Mouse (Mus musculus) heart, embryonic 11.5 days (tissue): ENCODE measurements around the gene Agbl4. TPM values are rescaled to one million over a fixed set of nuclear protein-coding genes. Genes with fewer than 3 reads are reported as not detected.

ENCODE experiments used
- ATAC-seq: fragments of 200-750 bp; cut with Nextera tagmentation; replicated peaks from 2 replicates; pipeline ENCODE4 v1.8.0; 2017; ENCODE audit warnings: moderate library complexity; ENCODE audit not compliant: insufficient number of reproducible peaks, low FRiP score, low TSS enrichment
- H3K27ac ChIP-seq: fragments of 300-500 bp; sonication (generic); 2 replicates; pipeline ENCODE4 v1.5.1; 2014; ENCODE audit warnings: mild to moderate bottlenecking, low read depth, low read length
- H3K27me3 ChIP-seq: fragments of 300-500 bp; sonication (generic); 2 replicates; pipeline ENCODE4 v1.6.1; 2014; ENCODE audit warnings: mild to moderate bottlenecking, low read length, mixed read lengths; ENCODE audit not compliant: control insufficient read depth, insufficient read depth
- H3K36me3 ChIP-seq: fragments of 300-500 bp; sonication (generic); 2 replicates; pipeline ENCODE4 v1.6.1; 2014; ENCODE audit warnings: mild to moderate bottlenecking, low read length, moderate library complexity, mixed read lengths; ENCODE audit not compliant: control insufficient read depth, insufficient read depth
- H3K4me1 ChIP-seq: fragments of 300-500 bp; sonication (generic); 2 replicates; pipeline ENCODE4 v1.6.1; 2014; ENCODE audit warnings: low read length; ENCODE audit not compliant: control insufficient read depth, insufficient read depth
- H3K4me2 ChIP-seq: fragments of 300-500 bp; sonication (generic); 2 replicates; pipeline ENCODE4 v1.6.1; 2014; ENCODE audit warnings: mild to moderate bottlenecking, moderate library complexity
- H3K4me3 ChIP-seq: fragments of 300-500 bp; sonication (generic); 2 replicates; pipeline ENCODE4 v1.5.1; 2014; ENCODE audit warnings: low read depth, low read length
- H3K9ac ChIP-seq: fragments of 300-500 bp; sonication (generic); 2 replicates; pipeline ENCODE4 v1.6.1; 2014; ENCODE audit warnings: mild to moderate bottlenecking, low read depth, low read length, moderate library complexity
- H3K9me3 ChIP-seq: fragments of 300-500 bp; sonication (generic); replicated peaks from 2 replicates; pipeline ENCODE4 v1.6.1; 2016; ENCODE audit warnings: low read length; ENCODE audit not compliant: control insufficient read depth
- WGBS: fragments of 180-500 bp; shearing (Covaris S2); extraction: QIAGEN DNeasy Blood & Tissue Kit; methylation state at CpG from one replicate; pipeline ENCODE4 v1.1.7; 2014; ENCODE audit not compliant: insufficient replicate concordance; 5-methylcytosine and 5-hydroxymethylcytosine counted together
- polyA plus RNA-seq: library from polyadenylated mRNA; unstranded; fragments of >200 nt; fragmentation: Nextera tagmentation; extraction: Ambion mirVana; gene quantifications from 2 replicates; pipeline ENCODE4 v1.2.1, GENCODE M21; 2014

Agbl4 gene
- polyA plus RNA-seq, 1 experiment from 2014 or later = 0.90 TPM

DNA sequence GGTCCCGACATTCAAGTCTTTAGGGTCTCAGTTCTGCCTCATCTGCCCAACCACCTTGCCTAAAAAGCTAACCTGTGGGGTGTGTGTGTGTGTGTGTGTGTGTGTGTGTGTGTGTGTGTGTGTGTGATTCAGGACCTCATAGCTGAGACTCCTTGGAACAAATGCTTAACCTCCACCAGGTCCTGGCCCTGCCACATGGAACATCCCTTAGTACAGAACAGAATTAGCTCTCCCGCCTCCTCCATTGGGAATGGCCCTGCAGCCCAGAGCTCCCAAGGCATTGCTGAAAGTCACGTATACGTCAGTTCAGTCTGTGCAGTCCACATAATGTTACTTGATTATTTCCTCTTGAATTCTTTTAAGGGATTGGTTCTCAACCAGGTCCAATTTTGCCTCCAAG, 1120.7 kb downstream of the Agbl4 start:
- Histone ChIP-seq H3K36me3 (no peaks in the 10 kb centered on the region), H3K4me1 (peaks cover 10% of the 10 kb centered on the region), H3K4me3 (no peak overlapping the region), H3K4me2 (no peak overlapping the region), H3K9me3 (no peaks in the 10 kb centered on the region), H3K27ac (no peak overlapping the region), H3K27me3 (no peaks in the 10 kb centered on the region), H3K9ac (no peak overlapping the region)
- no peak for ATAC-seq
- 90% methylated on average over 4 of the region's 4 CpGs for WGBS

DNA sequence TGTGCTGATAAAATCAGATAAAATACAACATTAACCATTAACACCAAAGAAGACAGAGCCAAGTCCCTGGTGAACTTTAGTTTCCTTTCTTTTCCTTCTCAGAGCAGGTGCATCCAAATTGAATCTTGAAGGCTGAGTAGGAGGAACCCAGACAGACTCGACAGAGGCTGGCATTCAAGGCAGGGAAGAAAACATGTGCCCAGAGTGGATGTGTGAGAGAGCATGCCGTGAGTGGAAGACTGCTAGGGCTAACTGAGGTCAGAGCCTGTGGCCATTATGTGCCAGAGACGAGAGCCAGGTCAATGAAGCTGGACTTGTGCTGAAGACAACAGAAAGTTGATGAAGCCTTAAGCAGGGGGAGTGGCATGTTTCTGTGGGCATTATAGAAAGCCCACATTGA, 1121.8 kb downstream of the Agbl4 start:
- Histone ChIP-seq H3K9me3 (no peaks in the 10 kb centered on the region), H3K4me1 (peaks cover 10% of the 10 kb centered on the region), H3K27ac (no peak overlapping the region), H3K36me3 (no peaks in the 10 kb centered on the region), H3K4me3 (no peak overlapping the region), H3K4me2 (no peak overlapping the region), H3K27me3 (no peaks in the 10 kb centered on the region), H3K9ac (no peak overlapping the region)
- ATAC-seq = no peak
- WGBS = 56% methylated on average over 3 of the region's 3 CpGs

- Histone ChIP-seq H3K9me3 (no peaks in the 10 kb centered on the region), H3K36me3 (no peaks in the 10 kb centered on the region), H3K27ac (no peak overlapping the region), H3K4me3 (no peak overlapping the region), H3K4me1 (peaks cover 10% of the 10 kb centered on the region), H3K9ac (no peak overlapping the region), H3K4me2 (no peak overlapping the region), H3K27me3 (no peaks in the 10 kb centered on the region)
- 84% methylated on average over 2 of the region's 2 CpGs for WGBS
- ATAC-seq = no peak
These were observed 1122.5 kb downstream of the Agbl4 start for GRCm38 (mm10) chr4:111520006-111520405.

- Histone ChIP-seq H3K4me1 (no peaks in the 10 kb centered on the region), H3K4me3 (no peak overlapping the region), H3K4me2 (no peak overlapping the region), H3K9me3 (no peaks in the 10 kb centered on the region), H3K27me3 (no peaks in the 10 kb centered on the region), H3K36me3 (no peaks in the 10 kb centered on the region), H3K9ac (no peak overlapping the region), H3K27ac (no peak overlapping the region)
- 58% methylated on average over 2 of the region's 2 CpGs for WGBS
- ATAC-seq = no peak
These were observed 1125.5 kb downstream of the Agbl4 start for GRCm38 (mm10) chr4:111522974-111523373.

GRCm38 (mm10) chr4:111528961-111529360, 1131.5 kb downstream of the Agbl4 start:
- H3K9me3 ChIP-seq = no peaks in the 10 kb centered on the region
- H3K4me3 ChIP-seq = no peak overlapping the region
- no peak overlapping the region for H3K27ac ChIP-seq
- H3K9ac ChIP-seq = no peak overlapping the region
- H3K36me3 ChIP-seq = no peaks in the 10 kb centered on the region
- WGBS = 73% methylated on average over 6 of the region's 6 CpGs
- no peak for ATAC-seq
- H3K27me3 ChIP-seq = no peaks in the 10 kb centered on the region
- H3K4me2 ChIP-seq = no peak overlapping the region
- H3K4me1 ChIP-seq = peaks cover 6% of the 10 kb centered on the region; the same call in 1 of the 2 replicates

DNA sequence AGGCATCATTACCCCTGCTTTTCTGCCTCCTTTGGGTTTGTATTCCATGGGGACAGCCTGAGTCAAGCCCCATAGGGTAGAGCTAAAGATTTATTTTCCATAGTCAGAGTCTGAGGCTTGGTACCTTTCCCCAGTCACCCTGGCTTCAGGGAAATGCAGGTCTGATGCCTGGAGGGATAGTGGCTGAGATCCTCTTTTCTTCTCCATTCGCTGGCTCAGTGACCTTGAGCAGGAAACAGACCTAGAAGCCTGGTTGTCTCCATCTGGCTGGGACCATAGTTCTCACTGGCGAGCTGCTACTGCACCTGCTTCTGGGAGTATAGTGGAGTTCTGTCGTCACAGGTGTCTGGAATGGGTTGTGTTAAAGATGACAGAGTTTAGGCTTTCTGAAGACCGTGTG, 1132.5 kb downstream of the Agbl4 start:
- H3K4me2 ChIP-seq = no peak overlapping the region
- H3K4me1 ChIP-seq = peaks cover 6% of the 10 kb centered on the region; the same call in 1 of the 2 replicates
- no peaks in the 10 kb centered on the region for H3K9me3 ChIP-seq
- WGBS = 68% methylated on average over 4 of the region's 4 CpGs
- no peak for ATAC-seq
- H3K27me3 ChIP-seq = no peaks in the 10 kb centered on the region
- H3K4me3 ChIP-seq = no peak overlapping the region
- no peaks in the 10 kb centered on the region for H3K36me3 ChIP-seq
- no peak overlapping the region for H3K27ac ChIP-seq
- H3K9ac ChIP-seq = no peak overlapping the region

- peaks cover 6% of the 10 kb centered on the region; the same call in 1 of the 2 replicates for H3K4me1 ChIP-seq
- H3K4me2 ChIP-seq = no peak overlapping the region
- ATAC-seq = no peak; the same call in 1 of the 2 replicates
- WGBS = 56% methylated on average over 2 of the region's 2 CpGs
- H3K9me3 ChIP-seq = no peaks in the 10 kb centered on the region
- H3K27me3 ChIP-seq = no peaks in the 10 kb centered on the region
- no peak overlapping the region for H3K4me3 ChIP-seq
- H3K36me3 ChIP-seq = no peaks in the 10 kb centered on the region
- H3K27ac ChIP-seq = no peak overlapping the region
- H3K9ac ChIP-seq = no peak overlapping the region
These were observed 1133.1 kb downstream of the Agbl4 start for GRCm38 (mm10) chr4:111530537-111530936.

DNA sequence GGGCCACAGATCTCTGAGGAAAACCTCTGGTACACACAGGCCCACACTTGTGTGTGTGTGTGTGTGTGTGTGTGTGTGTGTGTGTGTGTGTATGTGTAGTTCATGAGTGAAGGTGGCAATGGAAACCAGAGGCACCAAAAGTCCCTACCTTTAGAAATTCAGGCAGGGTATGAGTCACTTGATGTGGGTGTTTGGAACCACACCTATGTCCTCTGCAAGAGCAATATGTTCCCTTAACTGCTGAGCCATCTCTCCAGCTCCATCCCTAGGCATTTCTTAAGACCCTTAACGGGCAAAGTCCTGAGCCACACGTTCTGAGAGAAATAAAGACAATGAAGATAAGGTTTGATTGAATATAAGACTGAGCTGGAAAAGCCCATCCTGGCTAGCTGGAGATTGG, 1147.2 kb downstream of the Agbl4 start:
- ATAC-seq = no peak
- H3K27me3 ChIP-seq = no peaks in the 10 kb centered on the region
- no peak overlapping the region for H3K4me2 ChIP-seq
- H3K9me3 ChIP-seq = no peaks in the 10 kb centered on the region
- 68% methylated on average over 2 of the region's 2 CpGs for WGBS
- no peak overlapping the region for H3K4me3 ChIP-seq
- no peak overlapping the region for H3K27ac ChIP-seq
- H3K9ac ChIP-seq = no peak overlapping the region
- no peaks in the 10 kb centered on the region for H3K36me3 ChIP-seq
- H3K4me1 ChIP-seq = no peaks in the 10 kb centered on the region

DNA sequence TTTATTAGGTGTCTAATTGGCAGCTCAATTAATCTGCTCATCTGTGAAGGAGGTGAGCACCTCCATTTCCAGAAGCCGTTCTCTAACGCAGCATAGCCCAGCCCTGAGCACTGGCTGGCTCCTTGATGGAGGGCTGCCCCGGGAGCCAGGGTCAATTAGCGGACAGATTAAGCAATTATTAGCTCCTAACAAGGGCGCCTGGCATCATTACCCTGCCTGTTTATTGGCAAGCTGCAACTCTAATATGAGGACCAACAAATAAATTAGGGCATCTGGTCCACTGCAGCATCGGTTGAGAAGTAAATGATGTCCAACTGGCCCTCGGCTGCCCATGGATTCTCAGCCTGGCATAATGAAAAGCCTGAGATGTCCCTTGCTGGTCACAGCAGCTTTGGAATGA, 1148.5 kb downstream of the Agbl4 start:
- no peak overlapping the region for H3K4me3 ChIP-seq
- H3K9ac ChIP-seq = no peak overlapping the region
- H3K27me3 ChIP-seq = no peaks in the 10 kb centered on the region
- whole genome bisulfite sequencing = 83% methylated on average over 7 of the region's 7 CpGs
- no peak for ATAC-seq
- no peak overlapping the region for H3K27ac ChIP-seq
- no peak overlapping the region for H3K4me2 ChIP-seq
- H3K36me3 ChIP-seq = no peaks in the 10 kb centered on the region
- no peaks in the 10 kb centered on the region for H3K4me1 ChIP-seq
- no peaks in the 10 kb centered on the region for H3K9me3 ChIP-seq
